Mouse (Mus musculus) ES-Bruce4 (cell line): ENCODE measurements at regions not wholly inside any gene's neighbourhood (a gene's known extent, or its start where the extent isn't known, plus 50 kb on each side); places are given as distances from the start of the nearest gene placed in this dataset.

Source experiments
- H3K27ac ChIP-seq: 2 replicates; pipeline ENCODE4 v1.5.1; 2012; ENCODE audit warnings: low read length, inconsistent platforms; ENCODE audit not compliant: insufficient read depth
- H3K27me3 ChIP-seq: 2 replicates; pipeline ENCODE4 v1.6.1; 2012; ENCODE audit warnings: mild to moderate bottlenecking, low read length, inconsistent platforms; ENCODE audit not compliant: control insufficient read depth, poor library complexity, insufficient read depth, severe bottlenecking
- H3K36me3 ChIP-seq: 2 replicates; pipeline ENCODE4 v1.6.1; 2012; ENCODE audit warnings: inconsistent platforms, mild to moderate bottlenecking, low read length, moderate library complexity; ENCODE audit not compliant: control insufficient read depth, poor library complexity, insufficient read depth, severe bottlenecking
- H3K4me1 ChIP-seq: one replicate; pipeline ENCODE4 v1.8.1; 2011; ENCODE audit warnings: low read length; ENCODE audit not compliant: control insufficient read depth, insufficient read depth
- H3K4me3 ChIP-seq: 2 replicates; pipeline ENCODE4 v1.5.1; 2011; ENCODE audit warnings: low read depth, mild to moderate bottlenecking, low read length
- H3K9ac ChIP-seq: 2 replicates; pipeline ENCODE4 v1.6.1; 2012; ENCODE audit warnings: low read depth, mild to moderate bottlenecking, inconsistent platforms; ENCODE audit not compliant: poor library complexity, severe bottlenecking
- H3K9me3 ChIP-seq: replicated peaks from 2 replicates; pipeline ENCODE4 v1.6.1; 2012; ENCODE audit warnings: mild to moderate bottlenecking, low read length, inconsistent platforms; ENCODE audit not compliant: control insufficient read depth, poor library complexity, insufficient read depth, severe bottlenecking
- CTCF ChIP-seq: IDR thresholded peaks from one replicate; pipeline ENCODE4 v1.8.1; 2011; ENCODE audit warnings: low read depth, low read length
- EP300 ChIP-seq: IDR thresholded peaks from 2 replicates; pipeline ENCODE4 v1.6.1; 2011; ENCODE audit warnings: low read depth, low read length; ENCODE audit not compliant: insufficient read depth
- POLR2A ChIP-seq: IDR thresholded peaks from one replicate; pipeline ENCODE4 v1.8.1; 2011; ENCODE audit warnings: low read length; ENCODE audit not compliant: insufficient read depth

DNA sequence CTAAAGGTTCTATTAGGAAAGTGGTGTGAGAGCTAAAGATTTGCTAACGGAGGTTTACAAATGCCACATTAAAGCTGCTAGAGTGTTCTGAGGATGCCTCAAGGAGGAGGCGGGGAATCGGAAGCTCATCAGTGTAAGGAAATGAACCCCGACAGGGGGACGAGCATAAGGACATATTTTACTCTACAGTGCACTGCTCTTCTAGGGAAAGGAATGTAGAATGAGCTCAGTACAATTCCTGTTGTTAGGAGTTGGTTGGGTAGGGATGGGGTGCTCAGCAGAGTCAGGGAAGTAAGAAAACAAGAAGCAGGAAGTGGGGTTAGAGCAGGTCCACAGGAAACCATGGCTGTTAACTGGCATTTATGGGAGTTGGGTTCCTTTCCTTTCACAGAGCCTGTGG is 54.6 kb downstream of the Mex3b start:
- no peaks in the 10 kb centered on the region for H3K9me3 ChIP-seq
- no peak overlapping the region for H3K27ac ChIP-seq
- H3K27me3 ChIP-seq, result no peaks in the 10 kb centered on the region; the same call in 1 of the 2 replicates
- no peak overlapping the region for H3K9ac ChIP-seq
- TF ChIP-seq EP300 (no peak), POLR2A (no peak), CTCF (no peak)
- H3K4me1 ChIP-seq, result no peaks in the 10 kb centered on the region
- no peak overlapping the region for H3K4me3 ChIP-seq
- H3K36me3 ChIP-seq, result no peaks in the 10 kb centered on the region

DNA sequence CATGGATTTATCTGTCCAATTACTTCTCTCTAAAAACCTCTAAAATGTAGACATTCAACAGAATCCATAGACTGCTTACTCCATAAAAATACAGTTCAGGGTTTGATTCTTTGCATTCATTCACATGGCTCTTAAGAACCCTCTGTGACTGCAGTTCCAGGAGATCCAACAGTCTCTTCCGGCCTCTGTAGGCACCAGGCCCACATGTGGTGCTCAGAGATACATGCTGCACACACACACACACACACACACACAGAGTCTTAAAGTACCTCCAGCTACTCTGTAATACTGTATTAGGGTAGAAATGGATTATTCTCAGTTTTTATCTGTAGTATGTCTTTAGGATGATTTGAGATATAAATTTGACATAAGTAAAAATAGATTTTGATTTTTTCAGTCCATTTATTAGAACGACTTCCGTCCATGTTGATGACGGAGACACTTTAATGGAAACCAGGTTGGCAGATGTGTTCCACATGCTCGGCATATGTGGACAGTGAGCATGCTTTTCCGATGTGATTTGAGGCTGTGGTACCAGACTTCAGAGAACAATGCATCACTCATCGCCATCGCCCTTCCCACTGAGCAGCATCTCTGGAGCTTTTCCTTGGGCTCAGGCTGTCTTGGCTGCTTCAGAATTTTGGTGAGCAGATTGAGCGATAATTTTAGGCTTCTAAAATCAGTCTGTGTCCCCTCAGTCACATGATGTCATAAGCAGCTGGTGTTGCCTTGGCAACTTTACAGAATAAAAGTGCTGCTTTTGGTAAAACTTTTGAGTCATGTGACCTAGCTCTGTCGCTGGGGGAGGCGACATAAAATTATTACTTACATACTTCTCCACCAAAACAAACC is 56.3 kb downstream of the Mex3b start:
- Histone ChIP-seq H3K9ac (no peak overlapping the region), H3K9me3 (no peaks in the 10 kb centered on the region), H3K36me3 (no peaks in the 10 kb centered on the region), H3K4me3 (no peak overlapping the region), H3K4me1 (no peaks in the 10 kb centered on the region), H3K27me3 (no peaks in the 10 kb centered on the region; the same call in 1 of the 2 replicates), H3K27ac (no peak overlapping the region)
- no peak for TF ChIP-seq CTCF
- TF ChIP-seq EP300, result no peak
- TF ChIP-seq POLR2A, result no peak

DNA sequence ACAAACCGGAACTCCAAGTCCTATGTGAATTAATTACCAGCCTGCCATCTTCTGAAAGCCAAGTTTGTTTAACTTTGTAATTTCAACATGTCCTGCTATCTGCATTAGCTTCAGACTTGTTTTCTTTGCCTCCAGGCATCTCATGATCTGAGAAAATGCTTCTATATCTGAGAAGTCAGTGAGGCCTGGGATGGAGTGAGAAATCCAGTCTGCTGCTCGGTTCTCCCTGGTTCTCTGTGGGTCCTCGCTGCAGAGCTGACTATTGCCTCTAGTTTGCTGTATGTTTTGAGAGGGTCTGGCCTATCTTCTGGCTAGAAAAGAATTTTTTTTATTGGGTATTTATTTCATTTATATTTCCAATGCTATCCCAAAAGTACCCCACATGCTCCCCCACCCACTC is 57.0 kb downstream of the Mex3b start:
- Histone ChIP-seq H3K27ac (no peak overlapping the region), H3K4me3 (no peak overlapping the region), H3K27me3 (no peaks in the 10 kb centered on the region; the same call in 1 of the 2 replicates), H3K9me3 (no peaks in the 10 kb centered on the region), H3K4me1 (no peaks in the 10 kb centered on the region), H3K9ac (no peak overlapping the region), H3K36me3 (no peaks in the 10 kb centered on the region)
- no peak for TF ChIP-seq EP300
- TF ChIP-seq CTCF, result no peak
- no peak for TF ChIP-seq POLR2A

DNA sequence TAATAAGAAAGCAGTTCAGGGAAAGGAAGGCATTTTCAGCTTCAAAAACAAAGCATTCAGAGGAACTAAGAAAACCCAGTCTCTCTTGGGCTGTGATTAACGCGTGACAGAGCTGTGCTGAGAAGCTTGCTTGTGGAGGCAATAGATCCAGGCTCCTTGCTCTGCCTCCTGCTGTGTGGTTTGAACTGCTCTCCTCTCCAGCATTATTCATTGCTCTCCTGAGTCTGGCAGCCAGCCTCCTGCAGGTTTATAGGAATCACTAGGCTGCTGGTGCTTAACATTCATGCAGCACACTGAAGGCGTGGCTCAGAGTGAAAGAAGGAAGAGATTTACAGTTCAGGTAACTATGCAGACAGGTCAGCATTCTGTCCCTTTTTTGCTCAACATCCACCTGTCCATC is 71.2 kb downstream of the Mex3b start:
- peaks cover 10% of the 10 kb centered on the region for H3K9me3 ChIP-seq
- no peaks in the 10 kb centered on the region for H3K36me3 ChIP-seq
- no peak for TF ChIP-seq POLR2A
- H3K9ac ChIP-seq, result no peak overlapping the region
- H3K27ac ChIP-seq, result no peak overlapping the region
- no peak overlapping the region for H3K4me3 ChIP-seq
- H3K27me3 ChIP-seq, result no peaks in the 10 kb centered on the region
- H3K4me1 ChIP-seq, result no peaks in the 10 kb centered on the region

DNA sequence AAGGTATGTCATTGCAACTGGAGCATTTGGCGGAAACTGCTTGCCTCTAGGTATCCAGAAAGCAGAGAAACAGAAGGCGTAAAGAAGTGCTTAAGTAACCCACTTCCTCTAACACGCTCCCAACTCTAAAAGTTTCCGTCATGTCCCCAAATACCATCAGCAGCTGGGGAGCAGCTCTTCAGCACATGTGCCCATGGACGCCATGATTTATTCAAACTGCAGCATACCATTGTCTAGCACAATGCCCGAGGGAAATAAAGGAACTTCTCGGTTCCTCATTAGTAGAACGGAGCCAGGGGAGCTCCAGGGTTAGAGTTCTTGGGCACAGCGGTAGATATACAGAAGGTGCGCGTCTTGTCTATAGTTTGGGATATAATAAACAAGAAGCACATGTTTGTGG is 72.4 kb downstream of the Mex3b start:
- Histone ChIP-seq H3K9me3 (peaks cover 10% of the 10 kb centered on the region), H3K4me1 (no peaks in the 10 kb centered on the region), H3K9ac (no peak overlapping the region), H3K4me3 (no peak overlapping the region), H3K36me3 (no peaks in the 10 kb centered on the region), H3K27me3 (no peaks in the 10 kb centered on the region), H3K27ac (no peak overlapping the region)
- TF ChIP-seq POLR2A, result no peak
- TF ChIP-seq EP300, result no peak
- TF ChIP-seq CTCF, result no peak

DNA sequence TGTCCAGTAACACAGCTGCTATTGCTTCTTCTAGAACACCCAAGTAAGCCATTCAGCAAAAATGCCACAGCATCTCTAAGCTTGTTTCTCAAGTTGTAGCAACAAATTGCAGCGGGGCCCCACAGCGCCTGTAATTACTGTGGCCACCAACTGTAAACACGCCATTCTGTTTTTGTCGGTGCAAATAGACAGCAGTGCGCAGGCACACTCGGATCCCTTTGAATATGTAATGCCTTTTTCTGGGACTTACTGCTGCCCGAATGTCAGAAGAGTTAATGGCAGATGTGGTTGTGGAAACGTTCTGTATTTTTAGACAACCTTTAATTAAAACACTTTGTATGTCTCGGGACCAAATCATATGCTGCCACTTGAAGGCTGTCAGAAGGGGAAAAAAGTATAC is 76.2 kb downstream of the Mex3b start:
- no peak overlapping the region for H3K4me3 ChIP-seq
- H3K4me1 ChIP-seq, result no peaks in the 10 kb centered on the region
- H3K27ac ChIP-seq, result no peak overlapping the region
- H3K27me3 ChIP-seq, result no peaks in the 10 kb centered on the region
- H3K36me3 ChIP-seq, result no peaks in the 10 kb centered on the region
- TF ChIP-seq CTCF, result no peak
- TF ChIP-seq EP300, result no peak
- TF ChIP-seq POLR2A, result no peak
- no peak overlapping the region for H3K9ac ChIP-seq
- peaks cover 4% of the 10 kb centered on the region; the same call in 1 of the 2 replicates for H3K9me3 ChIP-seq
